In the genomic region with DNA sequence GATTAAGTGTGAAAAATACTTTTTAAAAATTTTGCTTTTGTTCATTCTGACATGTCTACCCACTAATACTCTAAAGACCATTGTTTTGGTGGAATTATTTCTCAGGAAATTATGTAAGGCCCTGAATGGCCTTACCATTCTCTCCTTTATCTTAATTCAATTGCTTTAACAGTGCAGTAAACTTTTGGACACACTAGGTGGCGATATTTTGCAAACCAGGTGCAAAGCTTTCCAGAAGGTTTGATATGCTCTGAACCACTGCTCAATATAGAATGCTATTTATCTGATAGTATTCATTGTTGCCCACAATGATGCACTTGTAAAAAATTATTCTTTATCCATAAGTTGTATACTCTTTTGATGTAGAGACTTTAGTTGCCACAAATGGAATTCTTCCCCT, we compare ENCODE assay signal across 9 mouse cellular contexts. TPM values are rescaled to one million over a fixed set of nuclear protein-coding genes. Genes with fewer than 3 reads are reported as not detected.
DNase-seq lines count a peak whose midpoint lies in the region; ATAC-seq and TF ChIP-seq lines count a peak whose summit lies in the region.
"Had no signal": no experiment of that assay in that cellular context is flagged by ENCODE, and none has a peak within 500 bp of the region (broad histone marks: within the 10 kb centered on the region; RNA-seq: fewer than 3 reads in every experiment).

No protein-coding gene starts in this region.

- in situ Hi-C loops in ES-E14 (cut with MboI; ENCODE audit: low sequenced_read_pairs in 2 of 2, unreplicated experiment in 2 of 2): no loop called here

- H3K9ac ChIP-seq in ES-E14 (ENCODE audit: insufficient read depth, low read depth, low read length, poor library complexity, severe bottlenecking): no peak overlapping the region
- H3K9ac ChIP-seq in intestine, embryonic 16.5 days (ENCODE audit: low read depth, low read length): no peak overlapping the region
- H3K9ac ChIP-seq: stomach, embryonic 15.5 days had no signal

- peak; percentile 7 for DNase-seq in cerebellum, adult 9-10 months
- DNase-seq in left cerebral cortex, adult 11 months (ENCODE audit: low spot score): peak; percentile 0
- no peak for DNase-seq in left cerebral cortex, adult 9 months (ENCODE audit: low spot score in 2 of 2)
- DNase-seq in ES-E14 (ENCODE audit: low read depth, low spot score): peak; percentile 17
- DNase-seq in spleen, postnatal 36 days (ENCODE audit: low spot score in 2 of 2): no peak

- H3K36me3 ChIP-seq in ES-E14 (ENCODE audit: control insufficient read depth, insufficient read depth, low read length, poor library complexity, severe bottlenecking): no peaks in the 10 kb centered on the region
- no peaks in the 10 kb centered on the region for H3K36me3 ChIP-seq in intestine, embryonic 16.5 days (ENCODE audit: control insufficient read depth, insufficient read depth, low read length)
- H3K36me3 ChIP-seq: stomach, embryonic 15.5 days had no signal

- no peak overlapping the region for H3K4me2 ChIP-seq in intestine, embryonic 16.5 days (ENCODE audit: low read depth, low read length)
- H3K4me2 ChIP-seq: stomach, embryonic 15.5 days had no signal

- no peak for ATAC-seq in cerebellum, adult (ENCODE audit: insufficient number of reproducible peaks, low FRiP score, low TSS enrichment)
- peak; percentile 38 for ATAC-seq in inflammation-experienced regulatory T-cells, adult 6 months
- no peak for ATAC-seq in intestine, embryonic 16.5 days

- 6% methylated on average over 1 of the region's 1 CpGs for WGBS in intestine, embryonic 16.5 days

- no peaks in the 10 kb centered on the region for H3K9me3 ChIP-seq in ES-E14 (ENCODE audit: control insufficient read depth, insufficient read depth, low read depth, low read length)
- no peaks in the 10 kb centered on the region for H3K9me3 ChIP-seq in intestine, embryonic 16.5 days (ENCODE audit: control insufficient read depth, low read length)
- H3K9me3 ChIP-seq: stomach, embryonic 15.5 days had no signal

- H3K4me3 ChIP-seq in ES-E14 (ENCODE audit: insufficient read depth in 1 of 2, low read depth in 1 of 2, low read length in 2 of 2, poor library complexity in 1 of 2, severe bottlenecking in 1 of 2): no peak overlapping the region
- H3K4me3 ChIP-seq in intestine, embryonic 16.5 days (ENCODE audit: low read length): no peak overlapping the region
- H3K4me3 ChIP-seq: stomach, embryonic 15.5 days had no signal

- H3K4me1 ChIP-seq in ES-E14 (ENCODE audit: control insufficient read depth in 2 of 2, insufficient read depth in 2 of 2, low read length in 2 of 2, poor library complexity in 1 of 2): no peaks in the 10 kb centered on the region
- no peaks in the 10 kb centered on the region for H3K4me1 ChIP-seq in intestine, embryonic 16.5 days (ENCODE audit: control insufficient read depth, insufficient read depth, low read length)
- H3K4me1 ChIP-seq: stomach, embryonic 15.5 days had no signal

- no peaks in the 10 kb centered on the region for H3K27me3 ChIP-seq in intestine, embryonic 16.5 days (replicated peaks; ENCODE audit: control insufficient read depth, insufficient read depth, low read length)
- H3K27me3 ChIP-seq: stomach, embryonic 15.5 days had no signal

- H3K27ac ChIP-seq in ES-E14 (ENCODE audit: insufficient read depth, low read depth, low read length, poor library complexity, severe bottlenecking): no peak overlapping the region
- no peak overlapping the region for H3K27ac ChIP-seq in intestine, embryonic 16.5 days (ENCODE audit: low read length)
- H3K27ac ChIP-seq: stomach, embryonic 15.5 days had no signal

TF ChIP-seq in ES-E14, 5 proteins besides CTCF, POLR2A, EP300 and RAD21:
- TF ChIP-seq ZC3H11A (IDR thresholded peaks at IDR 0.05; ENCODE audit: borderline replicate concordance, low read depth, low read length): no peak
- TF ChIP-seq MAFK (IDR thresholded peaks at IDR 0.05; ENCODE audit: insufficient read depth, low read depth, low read length): no peak
- TF ChIP-seq ZNF384 (IDR thresholded peaks at IDR 0.05; ENCODE audit: low read depth, low read length): no peak
- TF ChIP-seq CHD2 (IDR thresholded peaks at IDR 0.05; ENCODE audit: low read depth, low read length): no peak
- no peak for TF ChIP-seq HCFC1 (IDR thresholded peaks at IDR 0.05; ENCODE audit: borderline replicate concordance, insufficient read depth, low read length)
TF ChIP-seq in ES-E14: peak in this region for 0.

RNA-seq across cellular contexts. Expression of a gene that starts 59.9 kb away (rescaled TPM):
- total RNA-seq in ES-E14 (2012; rRNA removed): 1.9 and 3.0 TPM in 2 replicates
- polyA plus RNA-seq in inflammation-experienced regulatory T-cells, adult 6 months (2017; shearing (Covaris generic)): under 1 TPM in 2 of 3 experiments, not detected in 1; 0.26 to 0.39 TPM
- 4.3 TPM in 2 replicates for polyA plus RNA-seq in intestine, embryonic 16.5 days (2015; fragmentation: Nextera tagmentation; extraction: Ambion mirVana)

Comparison
In these comparisons a context has a peak if more than half of its experiments do, and no peak if none do; other contexts are left out.
1. DNase-seq: peak in cerebellum, adult 9-10 months (single experiment), left cerebral cortex, adult 11 months (single experiment) and ES-E14 (single experiment); none in left cerebral cortex, adult 9 months (0 of 2) and spleen, postnatal 36 days (0 of 2).